Mouse (Mus musculus) forebrain, embryonic 10.5 days (tissue): ENCODE measurements at regions not wholly inside any gene's neighbourhood (a gene's known extent, or its start where the extent isn't known, plus 50 kb on each side); places are given as distances from the start of the nearest gene placed in this dataset.

ENCODE experiments used
- DNase-seq: peaks from one replicate; pipeline ENCODE4 v3.0.0-alpha.2; 2017; ENCODE audit warnings: low spot score; ENCODE audit errors: extremely low spot score
- H3K27ac ChIP-seq: fragments of 300-500 bp; sonication (generic); 2 replicates; pipeline ENCODE4 v1.5.1; 2016; ENCODE audit warnings: mild to moderate bottlenecking
- H3K27me3 ChIP-seq: fragments of 300-500 bp; sonication (generic); 2 replicates; pipeline ENCODE4 v1.6.1; 2016; ENCODE audit warnings: mild to moderate bottlenecking; ENCODE audit not compliant: poor library complexity, severe bottlenecking
- H3K36me3 ChIP-seq: fragments of 300-500 bp; sonication (generic); replicated peaks from 2 replicates; pipeline ENCODE4 v1.6.1; 2016; ENCODE audit warnings: mild to moderate bottlenecking, moderate library complexity
- H3K4me1 ChIP-seq: fragments of 300-500 bp; sonication (generic); 2 replicates; pipeline ENCODE4 v1.6.1; 2016
- H3K4me3 ChIP-seq: fragments of 300-500 bp; sonication (generic); 2 replicates; pipeline ENCODE4 v1.5.1; 2016; ENCODE audit warnings: mild to moderate bottlenecking, moderate library complexity
- H3K9me3 ChIP-seq: fragments of 300-500 bp; sonication (generic); 2 replicates; pipeline ENCODE4 v1.6.1; 2016; ENCODE audit warnings: mild to moderate bottlenecking, moderate library complexity
- WGBS: fragments of 180-500 bp; shearing (Covaris S2); methylation state at CpG from one replicate; pipeline ENCODE4 v1.1.7; 2016; 5-methylcytosine and 5-hydroxymethylcytosine counted together

DNA sequence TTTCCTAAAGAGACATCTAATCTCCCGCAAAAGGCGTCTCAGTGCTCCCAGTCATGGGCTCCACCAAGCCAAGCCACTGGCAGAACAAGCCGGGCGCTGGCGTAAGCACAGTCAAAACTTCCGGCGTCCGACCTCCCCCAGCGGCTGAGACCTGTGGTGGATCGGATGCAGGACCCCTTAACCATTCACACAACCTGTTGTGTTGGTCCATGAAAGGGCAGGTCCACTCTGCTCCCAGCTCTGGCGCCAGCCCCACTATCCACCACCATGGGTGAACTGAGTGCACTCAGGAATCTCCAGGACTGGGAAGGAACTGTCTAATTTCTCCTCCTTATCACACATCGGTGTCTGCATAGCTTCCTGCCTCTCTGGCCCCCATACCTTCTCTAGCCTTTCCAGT, 94.8 kb upstream of the Fut8 start:
- Histone ChIP-seq H3K27me3 (no peaks in the 10 kb centered on the region), H3K36me3 (no peaks in the 10 kb centered on the region), H3K4me1 (no peaks in the 10 kb centered on the region), H3K9me3 (no peaks in the 10 kb centered on the region), H3K4me3 (no peak overlapping the region), H3K27ac (no peak overlapping the region)
- no peak for DNase-seq
- 92% methylated on average over 12 of the region's 12 CpGs for WGBS

DNA sequence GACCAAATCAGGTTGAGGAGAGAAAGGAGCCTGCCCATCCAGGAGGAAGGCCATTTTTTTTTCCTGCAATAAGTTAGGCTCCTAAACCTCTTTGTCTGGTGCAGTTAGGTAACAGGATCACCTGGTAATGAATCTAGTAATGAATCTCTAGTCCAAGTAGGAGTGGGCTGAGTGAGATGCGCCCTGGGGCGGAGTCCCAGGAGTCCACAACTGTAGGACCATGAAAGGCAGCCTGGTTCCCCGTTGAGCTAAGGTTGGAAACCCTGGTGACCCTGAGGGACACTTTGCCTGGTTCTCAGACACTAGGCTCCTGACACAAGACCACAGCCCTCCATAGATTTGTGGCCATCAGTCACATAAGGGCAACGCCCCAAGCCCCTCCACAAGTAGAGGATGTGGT, 95.7 kb upstream of the Fut8 start:
- Histone ChIP-seq H3K9me3 (no peaks in the 10 kb centered on the region), H3K27ac (no peak overlapping the region), H3K4me3 (no peak overlapping the region), H3K4me1 (no peaks in the 10 kb centered on the region), H3K27me3 (no peaks in the 10 kb centered on the region), H3K36me3 (no peaks in the 10 kb centered on the region)
- DNase-seq, result no peak
- WGBS, result 88% methylated on average over 4 of the region's 4 CpGs

DNA sequence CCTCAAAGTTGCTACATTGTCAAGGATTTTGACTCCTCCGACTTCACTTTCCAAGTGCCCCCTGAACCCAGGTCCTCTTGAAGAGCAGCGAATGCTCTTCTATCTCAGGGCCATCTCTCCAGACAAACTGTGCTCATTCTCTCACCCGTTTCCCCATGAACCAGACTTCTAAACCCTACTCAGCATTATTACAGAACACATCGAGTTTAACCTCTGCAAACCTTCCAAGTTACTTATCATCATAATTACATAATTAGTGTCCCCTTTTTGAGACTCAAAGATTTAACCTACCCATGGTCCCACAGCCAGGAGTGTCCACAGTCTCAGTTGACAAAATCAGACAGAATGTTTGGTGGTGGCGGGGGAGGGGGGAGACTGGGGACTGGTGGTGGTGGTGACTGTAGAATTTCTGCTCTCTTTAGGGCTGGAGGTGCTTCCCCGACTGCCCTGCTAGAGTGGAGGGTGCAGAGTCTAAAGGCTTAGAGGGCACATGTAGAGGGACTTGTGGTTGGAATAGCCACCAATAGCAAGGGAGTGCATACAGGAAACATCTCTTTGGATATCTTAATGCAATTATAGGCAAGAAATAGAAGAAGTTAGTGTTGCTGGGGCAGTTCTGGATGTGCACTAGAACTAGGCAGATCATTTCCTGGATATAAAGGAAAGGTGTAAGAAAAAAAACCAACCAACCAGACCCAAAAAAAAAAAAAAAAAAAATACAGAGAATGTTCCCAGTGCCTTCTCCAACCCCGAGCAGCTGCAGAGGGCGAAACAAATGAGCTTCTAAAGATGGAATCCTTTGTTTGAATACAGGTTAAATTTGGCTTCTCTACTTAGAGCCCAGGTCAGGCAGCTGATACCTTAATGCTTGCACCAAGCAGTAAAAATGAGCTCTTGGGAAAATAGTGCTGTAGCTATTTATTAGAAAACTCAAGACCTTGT, 96.4 kb upstream of the Fut8 start:
- Histone ChIP-seq H3K27me3 (no peaks in the 10 kb centered on the region), H3K27ac (no peak overlapping the region), H3K4me1 (no peaks in the 10 kb centered on the region), H3K36me3 (no peaks in the 10 kb centered on the region), H3K9me3 (no peaks in the 10 kb centered on the region), H3K4me3 (no peak overlapping the region)
- WGBS, result 85% methylated on average over 8 of the region's 8 CpGs
- no peak for DNase-seq

DNA sequence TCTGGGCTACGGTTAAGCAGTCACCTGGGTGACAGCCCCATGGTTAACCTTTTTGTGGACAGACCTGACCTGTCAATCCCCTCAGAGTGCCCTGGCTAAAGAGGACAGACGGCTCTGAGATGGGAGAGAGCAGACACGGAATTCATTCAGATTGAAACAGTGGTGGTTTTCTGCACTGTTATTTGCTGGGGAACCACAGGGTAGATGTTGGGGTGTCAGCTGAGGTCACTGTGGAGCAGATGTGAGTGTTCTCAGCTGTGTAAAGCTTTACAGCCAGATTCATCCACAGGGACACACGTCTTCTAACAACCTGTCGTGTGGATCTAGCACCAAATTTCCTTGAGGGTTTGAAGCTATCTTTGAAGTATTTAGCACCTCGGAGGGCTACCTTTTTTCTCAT, 97.3 kb upstream of the Fut8 start:
- Histone ChIP-seq H3K27me3 (no peaks in the 10 kb centered on the region), H3K4me1 (no peaks in the 10 kb centered on the region), H3K9me3 (no peaks in the 10 kb centered on the region), H3K4me3 (no peak overlapping the region), H3K27ac (no peak overlapping the region), H3K36me3 (no peaks in the 10 kb centered on the region)
- no peak for DNase-seq
- 82% methylated on average over 6 of the region's 6 CpGs for WGBS

DNA sequence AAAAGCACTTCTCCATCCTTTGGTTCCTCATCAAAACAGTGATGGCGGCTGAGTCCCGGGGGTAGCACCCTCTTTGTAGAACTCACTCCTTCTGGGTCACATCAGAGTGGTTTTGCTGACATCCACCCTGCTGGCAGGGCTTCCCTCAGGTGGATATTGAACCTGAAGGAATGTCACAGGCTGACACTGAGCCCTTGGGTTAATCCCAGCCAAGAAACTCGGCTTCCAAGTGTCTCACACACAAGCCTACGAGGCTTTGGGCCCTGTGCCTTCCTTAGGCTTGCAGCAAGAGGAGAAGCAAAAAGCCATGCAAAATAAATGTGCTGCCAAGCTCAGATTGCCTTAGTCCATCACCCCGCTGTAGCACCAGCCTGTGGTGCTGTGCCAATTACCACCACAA, 97.8 kb upstream of the Fut8 start:
- DNase-seq, result no peak
- 77% methylated on average over 5 of the region's 5 CpGs for WGBS
- H3K36me3 ChIP-seq, result no peaks in the 10 kb centered on the region
- H3K9me3 ChIP-seq, result no peaks in the 10 kb centered on the region
- no peaks in the 10 kb centered on the region for H3K27me3 ChIP-seq
- no peak overlapping the region for H3K4me3 ChIP-seq
- no peaks in the 10 kb centered on the region for H3K4me1 ChIP-seq
- H3K27ac ChIP-seq, result no peak overlapping the region

DNA sequence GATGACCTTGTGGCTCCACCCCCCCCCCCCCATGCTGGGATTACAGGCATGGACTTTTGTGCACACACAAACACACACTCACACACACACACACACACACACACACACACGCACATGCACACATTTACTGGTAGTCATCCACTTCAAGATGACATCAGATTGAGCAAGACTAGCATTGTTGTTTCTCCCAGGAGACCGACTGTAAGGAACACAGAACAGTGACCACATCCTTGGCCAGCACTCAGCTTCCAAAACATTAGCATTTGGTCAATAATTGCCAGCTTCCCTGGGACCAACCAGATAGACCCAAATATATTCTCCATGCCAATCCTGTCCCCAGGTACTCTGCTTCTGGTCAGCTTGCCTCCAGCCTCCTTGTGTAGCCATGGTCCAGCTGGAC, 98.2 kb upstream of the Fut8 start:
- H3K4me1 ChIP-seq, result no peaks in the 10 kb centered on the region
- H3K4me3 ChIP-seq, result no peak overlapping the region
- WGBS, result 91% methylated on average over 2 of the region's 2 CpGs
- no peak for DNase-seq
- H3K27me3 ChIP-seq, result no peaks in the 10 kb centered on the region
- H3K27ac ChIP-seq, result no peak overlapping the region
- no peaks in the 10 kb centered on the region for H3K9me3 ChIP-seq
- no peaks in the 10 kb centered on the region for H3K36me3 ChIP-seq

DNA sequence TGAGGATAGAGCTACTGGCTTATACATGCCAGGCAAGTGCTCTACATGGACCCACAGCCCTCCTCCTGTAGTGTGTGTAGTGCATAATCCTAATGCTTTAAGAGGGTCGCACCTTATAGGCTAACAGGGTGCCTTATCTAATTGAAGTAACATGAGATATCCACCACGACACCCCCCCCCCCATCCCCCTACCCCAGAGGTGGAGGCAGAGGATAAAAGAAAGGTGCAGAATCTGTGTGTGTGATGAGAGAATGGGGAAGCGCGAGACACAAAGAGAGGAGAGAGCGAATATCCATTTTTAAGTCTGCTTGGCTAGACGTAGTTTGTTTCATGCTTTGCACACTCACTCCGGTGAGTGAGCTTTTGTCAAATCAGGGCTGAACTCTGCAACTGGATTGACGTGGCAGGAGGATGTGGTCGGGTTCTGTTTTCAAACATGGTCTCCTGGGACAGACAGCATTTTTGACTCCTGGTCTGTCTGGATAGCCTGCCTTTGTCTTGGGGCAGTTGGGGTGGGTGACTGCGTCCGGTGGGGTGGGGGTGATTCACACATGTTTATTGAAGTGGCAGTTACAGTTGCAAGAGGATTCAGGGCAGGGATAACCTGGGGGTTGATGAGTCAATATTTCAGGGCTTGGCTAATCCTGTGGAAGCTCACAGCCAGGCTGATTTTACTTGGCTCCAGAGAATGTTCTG, 99.3 kb upstream of the Fut8 start:
- Histone ChIP-seq H3K27me3 (no peaks in the 10 kb centered on the region), H3K36me3 (no peaks in the 10 kb centered on the region), H3K27ac (no peak overlapping the region), H3K4me3 (no peak overlapping the region), H3K9me3 (no peaks in the 10 kb centered on the region), H3K4me1 (no peaks in the 10 kb centered on the region)
- 84% methylated on average over 11 of the region's 11 CpGs for WGBS
- no peak for DNase-seq

DNA sequence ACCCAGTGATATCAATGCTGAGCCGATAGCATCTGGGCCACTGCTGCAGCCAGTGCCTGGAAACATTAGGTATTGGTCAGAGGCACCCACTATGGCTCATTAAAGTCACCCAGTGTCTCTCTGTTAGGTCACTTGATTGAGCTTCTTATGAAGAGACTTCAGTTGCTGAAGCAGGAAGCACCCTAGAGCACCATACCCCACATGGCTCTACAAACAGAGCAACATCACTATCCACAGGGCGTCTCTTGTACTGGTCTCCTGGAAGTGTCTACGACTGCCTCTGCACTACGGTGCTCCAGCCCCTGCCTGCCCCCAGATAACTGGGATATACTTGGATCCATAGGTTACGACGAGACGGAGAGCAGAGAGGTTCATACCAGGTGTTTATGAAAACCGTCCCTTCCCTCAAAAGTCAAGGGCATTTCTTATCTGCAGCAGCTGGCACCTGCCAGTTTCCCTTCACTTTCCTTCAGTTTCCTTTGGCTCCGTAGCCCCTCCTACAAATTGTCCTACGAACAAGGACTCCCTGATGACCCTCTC, 100.6 kb upstream of the Fut8 start:
- Histone ChIP-seq H3K9me3 (no peaks in the 10 kb centered on the region), H3K27ac (no peak overlapping the region), H3K36me3 (no peaks in the 10 kb centered on the region), H3K27me3 (peaks cover 5% of the 10 kb centered on the region), H3K4me1 (no peaks in the 10 kb centered on the region), H3K4me3 (no peak overlapping the region)
- 91% methylated on average over 10 of the region's 10 CpGs for WGBS
- no peak for DNase-seq

DNA sequence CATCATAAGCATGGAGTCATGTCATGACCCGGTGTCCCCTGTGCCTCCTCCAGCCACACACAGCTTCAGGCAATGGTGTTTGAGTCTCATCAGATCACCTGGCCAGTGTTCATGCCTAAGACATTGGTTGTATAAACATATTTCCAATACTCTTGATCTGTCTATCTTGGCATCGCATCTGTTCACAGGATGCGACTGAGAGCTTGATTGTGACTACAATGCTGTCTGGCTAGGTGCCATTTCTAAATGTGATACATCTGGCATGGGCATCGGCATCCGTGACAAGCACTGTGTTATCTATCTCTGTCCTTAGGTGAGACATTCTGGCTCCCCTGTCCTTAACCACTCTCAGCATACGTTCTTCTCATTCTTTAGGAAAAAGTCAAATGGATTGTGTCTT, 102.3 kb upstream of the Fut8 start:
- peaks cover 4% of the 10 kb centered on the region; the same call in 1 of the 2 replicates for H3K4me1 ChIP-seq
- 95% methylated on average over 6 of the region's 6 CpGs for WGBS
- no peak overlapping the region for H3K4me3 ChIP-seq
- H3K27ac ChIP-seq, result no peak overlapping the region
- H3K27me3 ChIP-seq, result peaks cover 5% of the 10 kb centered on the region
- DNase-seq, result no peak
- no peaks in the 10 kb centered on the region for H3K9me3 ChIP-seq
- no peaks in the 10 kb centered on the region for H3K36me3 ChIP-seq

DNA sequence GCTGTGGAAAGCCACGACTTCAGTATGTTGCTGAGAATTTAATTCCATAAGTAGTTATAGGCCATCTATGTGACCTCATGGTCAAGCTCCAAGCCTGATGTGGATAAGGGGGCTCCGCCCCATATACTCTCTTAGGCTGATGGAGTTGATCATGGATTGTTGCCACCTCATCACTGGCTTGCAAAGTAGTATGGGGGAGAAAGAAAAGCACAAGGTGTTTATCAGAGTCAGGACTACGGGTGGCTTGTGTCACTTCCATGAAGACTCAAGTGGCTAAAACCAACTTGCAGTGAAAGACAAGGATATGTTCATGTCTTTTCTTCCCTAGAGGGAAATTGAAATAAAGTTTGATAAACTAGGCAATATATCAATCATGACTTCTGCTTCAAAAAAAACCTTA, 102.9 kb upstream of the Fut8 start:
- H3K36me3 ChIP-seq, result no peaks in the 10 kb centered on the region
- no peaks in the 10 kb centered on the region for H3K9me3 ChIP-seq
- H3K27me3 ChIP-seq, result peaks cover 5% of the 10 kb centered on the region
- H3K4me3 ChIP-seq, result no peak overlapping the region
- 92% methylated on average over 3 of the region's 3 CpGs for WGBS
- H3K4me1 ChIP-seq, result peaks cover 7% of the 10 kb centered on the region
- no peak for DNase-seq
- no peak overlapping the region for H3K27ac ChIP-seq

DNA sequence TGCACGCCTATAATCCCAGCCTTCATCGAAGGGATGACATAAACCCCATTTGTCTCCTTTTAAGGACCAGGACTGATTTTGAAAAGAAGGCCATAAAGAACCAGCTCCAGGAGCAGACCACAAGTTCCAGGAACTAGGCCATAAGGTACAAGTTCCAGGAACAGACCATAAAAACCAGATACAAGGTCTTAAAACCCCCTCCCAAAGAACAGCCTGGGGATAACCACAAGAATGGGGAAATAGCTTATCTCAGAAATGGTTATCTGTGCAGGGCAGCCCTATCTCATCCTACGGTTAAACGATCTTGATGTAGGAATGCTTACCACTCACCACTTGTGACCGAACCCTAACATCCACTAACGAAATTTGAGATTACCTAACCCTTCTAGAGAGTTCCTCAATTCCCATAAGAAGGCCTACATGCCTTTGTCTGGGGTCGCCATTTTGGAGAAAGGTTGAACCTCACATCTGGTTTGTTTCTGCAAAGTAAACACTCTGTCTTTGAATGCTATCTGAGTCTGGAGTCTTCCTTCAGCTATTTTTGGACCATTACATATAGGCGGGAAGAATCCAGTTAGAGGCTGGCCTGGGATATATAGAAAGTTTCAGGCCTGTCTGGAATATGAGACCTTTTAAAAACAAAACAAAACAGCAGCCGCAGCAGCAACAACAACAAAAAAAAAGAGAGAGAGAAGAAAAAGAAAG, 103.5 kb upstream of the Fut8 start:
- no peaks in the 10 kb centered on the region for H3K9me3 ChIP-seq
- H3K27me3 ChIP-seq, result peaks cover 5% of the 10 kb centered on the region
- no peak overlapping the region for H3K4me3 ChIP-seq
- 0 out of 2 replicates have a peak overlapping the region, but pooled peaks have one; percentile 11 for H3K27ac ChIP-seq
- no peak for DNase-seq
- peaks cover 11% of the 10 kb centered on the region for H3K4me1 ChIP-seq
- H3K36me3 ChIP-seq, result no peaks in the 10 kb centered on the region
- WGBS, result 79% methylated on average over 9 of the region's 9 CpGs

DNA sequence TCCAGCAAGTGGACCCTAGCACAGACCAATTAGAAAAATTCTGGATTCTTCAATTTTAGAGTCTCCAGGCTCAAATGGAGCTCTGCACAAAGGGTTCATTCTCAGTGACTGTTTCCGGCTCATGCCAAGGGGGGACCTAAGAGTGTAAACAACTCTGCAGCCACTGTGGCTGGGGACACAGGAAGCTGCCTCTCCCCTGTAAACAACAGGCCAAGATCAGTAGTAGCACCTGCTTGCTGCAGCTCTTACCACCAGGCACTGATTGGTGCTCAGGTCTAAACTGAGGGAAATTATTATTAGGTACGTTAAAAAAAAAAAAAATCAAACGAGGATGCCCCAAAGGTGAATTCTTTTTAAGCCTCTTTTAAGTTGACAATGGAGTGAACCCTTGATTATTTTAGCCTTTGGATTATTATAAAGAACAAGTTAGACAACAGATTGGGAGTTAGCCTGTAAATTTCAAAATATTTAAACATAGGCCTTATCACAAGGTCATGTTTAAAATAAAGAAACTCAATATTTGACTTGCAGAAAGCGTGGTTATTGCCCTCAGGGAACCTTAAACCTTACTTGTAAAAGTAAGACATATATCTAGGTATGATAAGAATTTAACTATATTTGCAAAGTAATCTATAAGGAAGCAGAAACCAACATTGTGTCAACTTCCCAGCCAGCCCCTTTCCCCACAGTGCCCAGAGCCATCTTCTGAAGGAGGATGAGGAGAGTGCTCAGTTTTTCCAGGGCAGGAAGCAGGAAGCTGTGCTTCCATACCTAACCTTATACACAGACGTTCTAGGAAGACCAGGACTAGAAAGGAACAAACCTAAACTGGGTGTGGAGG, 104.2 kb upstream of the Fut8 start:
- Histone ChIP-seq H3K9me3 (no peaks in the 10 kb centered on the region), H3K27me3 (peaks cover 5% of the 10 kb centered on the region), H3K27ac (0 out of 2 replicates have a peak overlapping the region, but pooled peaks have one; percentile 11), H3K4me1 (peaks cover 11% of the 10 kb centered on the region), H3K4me3 (no peak overlapping the region), H3K36me3 (no peaks in the 10 kb centered on the region)
- no peak for DNase-seq
- WGBS, result 86% methylated on average over 5 of the region's 5 CpGs
